Mouse (Mus musculus) kidney, postnatal 0 days (tissue): ENCODE measurements at regions not wholly inside any gene's neighbourhood (a gene's known extent, or its start where the extent isn't known, plus 50 kb on each side); places are given as distances from the start of the nearest gene placed in this dataset. TPM values are rescaled to one million over a fixed set of nuclear protein-coding genes. Genes with fewer than 3 reads are reported as not detected.

Experiments used
- ATAC-seq: fragments of 200-750 bp; cut with Nextera tagmentation; replicated peaks from 2 replicates; pipeline ENCODE4 v1.8.0; 2017; ENCODE audit warnings: low read depth, moderate number of reproducible peaks, moderate TSS enrichment, moderate library complexity; ENCODE audit not compliant: low FRiP score
- DNase-seq: peaks from one replicate; pipeline ENCODE4 v3.0.0-alpha.2; 2016; ENCODE audit warnings: low spot score
- H3K27ac ChIP-seq: fragments of 300-500 bp; sonication (generic); 2 replicates; pipeline ENCODE4 v1.5.1; 2014; ENCODE audit warnings: mild to moderate bottlenecking
- H3K27me3 ChIP-seq: fragments of 300-500 bp; sonication (generic); 2 replicates; pipeline ENCODE4 v1.6.1; 2014; ENCODE audit warnings: low read length, mixed read lengths; ENCODE audit not compliant: insufficient read depth
- H3K36me3 ChIP-seq: fragments of 300-500 bp; sonication (generic); 2 replicates; pipeline ENCODE4 v1.6.1; 2014; ENCODE audit warnings: low read length, mixed read lengths; ENCODE audit not compliant: insufficient read depth
- H3K4me1 ChIP-seq: fragments of 300-500 bp; sonication (generic); replicated peaks from 2 replicates; pipeline ENCODE4 v1.6.1; 2014; ENCODE audit warnings: antibody characterized with exemption, low read length, mixed read lengths; ENCODE audit not compliant: insufficient read depth
- H3K4me2 ChIP-seq: fragments of 300-500 bp; sonication (generic); 2 replicates; pipeline ENCODE4 v1.6.1; 2014; ENCODE audit warnings: mild to moderate bottlenecking, low read length, moderate library complexity, mixed read lengths
- H3K4me3 ChIP-seq: fragments of 300-500 bp; sonication (generic); replicated peaks from 2 replicates; pipeline ENCODE4 v1.5.1; 2014; ENCODE audit warnings: low read depth, low read length
- H3K9ac ChIP-seq: fragments of 300-500 bp; sonication (generic); 2 replicates; pipeline ENCODE4 v1.6.1; 2014; ENCODE audit warnings: low read depth, low read length
- H3K9me3 ChIP-seq: fragments of 300-500 bp; sonication (generic); replicated peaks from 2 replicates; pipeline ENCODE4 v1.6.1; 2016; ENCODE audit warnings: low read length, inconsistent platforms, mixed read lengths
- CTCF ChIP-seq: IDR thresholded peaks from 2 replicates; pipeline ENCODE4 v1.5.1; 2016; ENCODE audit warnings: antibody characterized with exemption, low read depth, mild to moderate bottlenecking, moderate library complexity
- WGBS: fragments of 180-500 bp; shearing (Covaris S2); extraction: QIAGEN DNeasy Blood & Tissue Kit; methylation state at CpG from one replicate; pipeline ENCODE4 v1.1.7; 2014; 5-methylcytosine and 5-hydroxymethylcytosine counted together
- microRNA-seq: library from miRNA; unstranded; fragments of <30 nt; microRNA quantifications from one replicate; pipeline ENCODE4, GENCODE M21; 2016

GRCm38 (mm10) chr3:17862367-17862766 is 85.8 kb upstream of the Cypt12 start:
- H3K36me3 ChIP-seq, result no peaks in the 10 kb centered on the region
- WGBS, result 56% methylated on average over 3 of the region's 3 CpGs
- DNase-seq, result no peak
- no peak for TF ChIP-seq CTCF
- no peak overlapping the region for H3K4me2 ChIP-seq
- no peaks in the 10 kb centered on the region for H3K27me3 ChIP-seq
- ATAC-seq, result no peak
- H3K4me1 ChIP-seq, result no peaks in the 10 kb centered on the region
- no peaks in the 10 kb centered on the region for H3K9me3 ChIP-seq
- H3K27ac ChIP-seq, result no peak overlapping the region
- H3K4me3 ChIP-seq, result no peak overlapping the region
- no peak overlapping the region for H3K9ac ChIP-seq

DNA sequence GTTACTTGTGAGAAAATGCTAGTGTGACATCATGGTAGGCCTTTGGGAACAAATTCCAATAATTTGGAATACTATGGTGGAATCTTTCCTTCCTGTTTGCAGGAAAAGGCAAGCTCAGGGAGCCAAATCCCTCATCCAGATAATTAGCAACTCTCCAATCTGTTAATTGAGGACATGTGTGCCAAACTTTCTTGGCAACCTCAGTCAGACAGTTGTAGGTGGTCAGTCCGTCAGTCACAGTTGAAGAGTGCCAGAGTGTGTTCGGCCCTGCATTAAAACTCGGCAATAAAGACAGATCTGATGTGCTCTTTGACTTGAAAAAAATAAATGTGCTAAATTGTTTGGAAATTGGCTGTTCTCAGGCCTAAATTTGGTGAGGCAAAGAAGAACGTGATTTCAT is 83.1 kb upstream of the Cypt12 start:
- WGBS, result 61% methylated on average over 4 of the region's 4 CpGs
- no peak overlapping the region for H3K9ac ChIP-seq
- H3K4me1 ChIP-seq, result no peaks in the 10 kb centered on the region
- no peaks in the 10 kb centered on the region for H3K27me3 ChIP-seq
- no peak for TF ChIP-seq CTCF
- H3K9me3 ChIP-seq, result no peaks in the 10 kb centered on the region
- DNase-seq, result no peak
- H3K27ac ChIP-seq, result no peak overlapping the region
- no peak overlapping the region for H3K4me2 ChIP-seq
- no peaks in the 10 kb centered on the region for H3K36me3 ChIP-seq
- no peak overlapping the region for H3K4me3 ChIP-seq
- no peak for ATAC-seq

DNA sequence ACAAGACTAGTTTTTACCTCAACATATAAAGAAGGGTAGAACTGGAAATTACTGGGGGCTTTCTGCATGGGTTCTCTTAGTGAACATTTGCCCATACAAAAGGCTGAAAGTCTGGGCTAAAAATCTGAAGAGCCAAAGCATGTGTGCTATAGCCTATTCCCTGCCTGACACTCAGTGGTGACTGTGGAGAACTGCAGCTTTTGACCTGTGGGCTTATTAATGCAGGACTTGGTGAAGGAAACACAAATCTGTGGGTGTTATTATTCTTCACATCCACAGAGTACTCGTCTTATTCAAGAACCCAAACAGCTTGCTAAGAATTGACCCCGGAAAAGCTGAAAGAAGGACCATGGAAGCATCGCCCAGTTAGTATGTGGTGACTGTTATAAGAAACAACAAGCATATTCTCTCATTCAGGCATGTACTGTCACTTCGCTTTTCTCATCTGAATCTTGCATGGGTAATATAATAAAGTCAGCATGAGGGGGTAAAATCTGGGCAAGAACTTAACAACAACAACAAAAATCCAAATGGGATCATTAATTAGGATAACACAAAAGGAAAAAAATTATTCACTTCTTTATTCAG is 77.2 kb upstream of the Cypt12 start:
- WGBS, result 49% methylated on average over 4 of the region's 4 CpGs
- H3K4me2 ChIP-seq, result no peak overlapping the region
- peak; percentile 69 for TF ChIP-seq CTCF
- peak; percentile 49 for DNase-seq
- H3K4me3 ChIP-seq, result no peak overlapping the region
- H3K36me3 ChIP-seq, result no peaks in the 10 kb centered on the region
- no peak overlapping the region for H3K9ac ChIP-seq
- no peaks in the 10 kb centered on the region for H3K4me1 ChIP-seq
- no peak for ATAC-seq
- H3K27ac ChIP-seq, result no peak overlapping the region
- H3K9me3 ChIP-seq, result no peaks in the 10 kb centered on the region
- no peaks in the 10 kb centered on the region for H3K27me3 ChIP-seq

- WGBS, result 50% methylated on average over 2 of the region's 2 CpGs
These were observed 52.3 kb upstream of the Cypt12 start for GRCm38 (mm10) chr3:17895869-17896268.

GRCm38 (mm10) chr3:17896756-17897155 is 51.5 kb upstream of the Cypt12 start:
- TF ChIP-seq CTCF, result no peak
- no peaks in the 10 kb centered on the region for H3K27me3 ChIP-seq
- WGBS, result 91% methylated on average over 4 of the region's 4 CpGs
- DNase-seq (no peak), ATAC-seq (no peak)
- H3K27ac ChIP-seq, result no peak overlapping the region
- H3K4me1 ChIP-seq, result no peaks in the 10 kb centered on the region
- no peak overlapping the region for H3K9ac ChIP-seq
- no peak overlapping the region for H3K4me3 ChIP-seq
- no peaks in the 10 kb centered on the region for H3K36me3 ChIP-seq
- H3K9me3 ChIP-seq, result no peaks in the 10 kb centered on the region
- H3K4me2 ChIP-seq, result no peak overlapping the region

More at GRCm38 (mm10) chr3:17895869-17896268, 52.3 kb upstream of the Cypt12 start:
- Histone ChIP-seq H3K27ac (no peak overlapping the region), H3K4me2 (no peak overlapping the region), H3K27me3 (no peaks in the 10 kb centered on the region), H3K9ac (no peak overlapping the region), H3K4me1 (no peaks in the 10 kb centered on the region), H3K36me3 (no peaks in the 10 kb centered on the region), H3K9me3 (no peaks in the 10 kb centered on the region), H3K4me3 (no peak overlapping the region)
- ATAC-seq (no peak), DNase-seq (no peak)
- no peak for TF ChIP-seq CTCF

Small RNA genes in the stretch of these regions (microRNA-seq; reads per million reads assigned to microRNA genes)
- gene Mir124a-2, result not detected
